Mouse (Mus musculus) CH12.LX (cell line): ENCODE measurements at regions not wholly inside any gene's neighbourhood (a gene's known extent, or its start where the extent isn't known, plus 50 kb on each side); places are given as distances from the start of the nearest gene placed in this dataset.

Experiments
- CTCF ChIP-seq, 2 experiments: IDR thresholded peaks in 1 of 2; conservative IDR thresholded peaks in 1 of 2; 2 replicates each; pipeline ENCODE4 v1.5.1; 2011 to 2012; ENCODE audit warnings: low read depth in 2 of 2, low read length in 2 of 2, improper control_type of control experiment in 1 of 2, inconsistent platforms in 1 of 2, mild to moderate bottlenecking in 1 of 2, moderate library complexity in 1 of 2
- EP300 ChIP-seq: IDR thresholded peaks from 2 replicates; pipeline ENCODE4 v1.6.1; 2011; ENCODE audit warnings: low read length, improper control_type of control experiment

DNA sequence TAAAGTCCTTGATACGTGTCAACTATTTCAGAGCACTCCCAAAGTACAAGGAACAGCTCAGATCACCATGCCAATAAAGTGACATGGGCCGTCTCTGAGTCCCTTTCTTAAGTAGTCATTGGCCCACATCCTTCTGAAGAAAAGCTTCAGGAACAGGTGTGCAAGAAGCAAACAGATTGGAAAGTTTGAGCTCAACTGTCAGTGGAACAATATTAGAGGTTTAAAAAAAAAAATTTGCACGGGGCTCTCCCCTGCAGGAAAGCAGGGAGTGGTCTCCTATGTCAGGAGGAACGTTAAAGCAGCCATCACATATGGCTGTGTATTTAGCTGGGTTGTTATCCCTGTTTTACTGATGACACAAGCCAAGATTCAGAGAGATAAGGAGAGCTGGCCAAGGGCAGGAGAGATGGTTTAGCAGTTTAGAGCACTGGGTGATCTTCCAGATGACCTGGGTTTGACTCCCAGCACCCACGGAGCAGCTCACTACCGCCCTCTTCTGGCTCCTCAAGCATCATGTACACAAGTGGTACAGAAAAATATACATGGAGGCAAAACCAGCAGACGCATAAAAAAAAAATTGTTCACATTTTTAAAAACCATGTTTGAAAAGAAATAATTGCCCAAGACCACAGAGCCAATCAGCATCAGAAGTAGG, 318.3 kb upstream of the Clint1 start:
- TF ChIP-seq CTCF (conservative IDR thresholded peaks at IDR 0.05 in 1 of 2, IDR thresholded peaks at IDR 0.05 in 1 of 2; ENCODE audit: low read depth in 2 of 2, low read length in 2 of 2) (peak; percentile 80 to 92), EP300 (peak; percentile 80)
